Mouse (Mus musculus) stomach, embryonic 15.5 days (tissue): ENCODE measurements around the gene Pcbd1. TPM values are rescaled to one million over a fixed set of nuclear protein-coding genes. Genes with fewer than 3 reads are reported as not detected.

Experiments
- ATAC-seq: fragments of 200-750 bp; cut with Nextera tagmentation; 2 replicates; pipeline ENCODE4 v1.8.0; 2017; ENCODE audit warnings: low read depth, moderate number of reproducible peaks, moderate TSS enrichment; ENCODE audit not compliant: insufficient read depth, low FRiP score
- H3K27ac ChIP-seq: fragments of 300-500 bp; sonication (generic); 2 replicates; pipeline ENCODE4 v1.5.1; 2015; ENCODE audit warnings: mild to moderate bottlenecking, inconsistent platforms
- H3K27me3 ChIP-seq: fragments of 300-500 bp; sonication (generic); replicated peaks from 2 replicates; pipeline ENCODE4 v1.6.1; 2015; ENCODE audit warnings: inconsistent platforms
- H3K36me3 ChIP-seq: fragments of 300-500 bp; sonication (generic); 2 replicates; pipeline ENCODE4 v1.6.1; 2015; ENCODE audit warnings: inconsistent platforms
- H3K4me1 ChIP-seq: fragments of 300-500 bp; sonication (generic); 2 replicates; pipeline ENCODE4 v1.6.1; 2015; ENCODE audit warnings: inconsistent platforms
- H3K4me2 ChIP-seq: fragments of 300-500 bp; sonication (generic); 2 replicates; pipeline ENCODE4 v1.6.1; 2015; ENCODE audit warnings: mild to moderate bottlenecking, inconsistent platforms
- H3K4me3 ChIP-seq: fragments of 300-500 bp; sonication (generic); replicated peaks from 2 replicates; pipeline ENCODE4 v1.5.1; 2015; ENCODE audit warnings: inconsistent platforms
- H3K9ac ChIP-seq: fragments of 300-500 bp; sonication (generic); 2 replicates; pipeline ENCODE4 v1.6.1; 2015; ENCODE audit warnings: inconsistent platforms
- H3K9me3 ChIP-seq: fragments of 300-500 bp; sonication (generic); 2 replicates; pipeline ENCODE4 v1.6.1; 2016; ENCODE audit warnings: inconsistent platforms
- WGBS: fragments of 180-500 bp; shearing (Covaris S2); methylation state at CpG from one replicate; pipeline ENCODE4 v1.1.7; 2015; 5-methylcytosine and 5-hydroxymethylcytosine counted together
- polyA plus RNA-seq: library from polyadenylated mRNA; unstranded; fragments of >200 nt; fragmentation: Nextera tagmentation; extraction: Ambion mirVana; gene quantifications from 2 replicates; pipeline ENCODE4 v1.2.1, GENCODE M21; 2015

The Pcbd1 gene
- polyA plus RNA-seq, 1 experiment from 2014 or later: 152 TPM

DNA sequence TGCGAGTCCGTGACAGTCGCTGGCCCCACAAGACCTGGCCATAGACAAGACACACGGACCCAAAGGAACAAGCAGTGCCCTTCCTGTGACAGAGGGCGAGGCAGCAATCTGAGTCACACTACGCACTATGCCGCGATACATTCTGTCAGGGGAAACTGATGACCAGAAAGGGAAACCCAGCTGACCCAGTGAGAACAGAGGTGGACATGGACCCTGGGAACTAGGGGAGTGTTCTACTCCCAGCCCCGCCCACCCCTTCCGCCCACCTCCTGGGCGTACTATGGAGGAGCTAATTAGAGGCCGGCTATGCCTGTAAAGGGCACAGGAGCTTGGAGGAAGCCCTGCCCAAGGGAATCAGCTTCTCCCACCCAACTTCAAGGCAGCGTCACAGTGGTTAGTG is 19.9 kb upstream of the Pcbd1 start:
- 14% methylated on average over 13 of the region's 13 CpGs for WGBS
- H3K4me3 ChIP-seq: no peak overlapping the region
- H3K9ac ChIP-seq: no peak overlapping the region

DNA sequence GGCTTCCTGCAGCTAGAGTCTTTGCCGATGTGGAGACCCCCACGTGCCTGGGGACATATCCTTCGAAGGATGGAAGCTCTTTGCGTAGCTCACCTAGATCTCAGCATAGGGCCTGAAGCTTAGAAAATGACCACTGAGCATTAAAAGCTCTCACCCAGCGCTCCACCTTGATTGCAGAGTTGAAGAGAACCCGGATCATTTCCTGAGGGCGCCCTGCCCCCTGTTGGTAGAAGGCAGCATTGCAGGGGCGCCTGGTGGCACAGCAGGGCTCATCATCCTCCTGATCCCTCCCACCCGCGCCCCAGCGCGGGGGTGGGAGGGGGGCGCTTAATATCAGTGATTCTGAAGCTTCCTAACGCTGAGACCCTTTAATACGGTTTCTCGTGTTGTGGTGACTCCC is 16.8 kb upstream of the Pcbd1 start:
- no peak overlapping the region for H3K27ac ChIP-seq
- 16% methylated on average over 16 of the region's 16 CpGs for WGBS
- no peak for ATAC-seq
- no peaks in the 10 kb centered on the region for H3K9me3 ChIP-seq
- H3K4me2 ChIP-seq: no peak overlapping the region
- no peak overlapping the region for H3K9ac ChIP-seq
- H3K36me3 ChIP-seq: no peaks in the 10 kb centered on the region
- H3K4me1 ChIP-seq: peaks cover 9% of the 10 kb centered on the region
- no peaks in the 10 kb centered on the region for H3K27me3 ChIP-seq
- H3K4me3 ChIP-seq: no peak overlapping the region

More for the DNA sequence above, 19.9 kb upstream of the Pcbd1 start:
- H3K36me3 ChIP-seq: no peaks in the 10 kb centered on the region
- no peak overlapping the region for H3K27ac ChIP-seq
- peak overlapping the region; percentile 10; the same call in 1 of the 2 replicates for H3K4me2 ChIP-seq
- no peaks in the 10 kb centered on the region for H3K27me3 ChIP-seq
- H3K4me1 ChIP-seq: peaks cover 18% of the 10 kb centered on the region
- H3K9me3 ChIP-seq: no peaks in the 10 kb centered on the region
- no peak; the same call in 1 of the 2 replicates for ATAC-seq

DNA sequence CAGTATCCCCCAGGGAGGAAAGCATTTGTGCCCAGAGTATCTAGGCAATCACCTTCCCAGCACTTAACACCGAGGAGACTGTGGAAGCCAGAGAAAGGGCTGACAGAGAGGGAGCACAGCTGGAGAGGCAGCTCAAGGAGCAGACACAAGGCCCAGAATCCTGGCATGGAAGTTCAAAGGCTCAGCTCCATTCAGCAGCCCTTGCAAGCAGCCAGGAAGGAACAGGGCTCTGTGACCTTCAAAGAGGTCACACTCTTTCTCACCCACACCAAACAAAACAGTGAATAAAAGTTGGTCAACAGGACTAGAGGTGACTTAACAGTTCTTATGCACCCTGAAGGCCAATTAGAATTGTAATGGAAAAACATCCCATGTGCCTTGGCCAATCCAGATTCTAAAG is 14.5 kb upstream of the Pcbd1 start:
- Histone ChIP-seq H3K4me3 (no peak overlapping the region), H3K36me3 (no peaks in the 10 kb centered on the region), H3K4me1 (no peaks in the 10 kb centered on the region), H3K9ac (no peak overlapping the region), H3K27me3 (no peaks in the 10 kb centered on the region), H3K27ac (no peak overlapping the region), H3K4me2 (no peak overlapping the region), H3K9me3 (no peaks in the 10 kb centered on the region)
- ATAC-seq: no peak
- 8% methylated on average over 1 of the region's 1 CpGs for WGBS

DNA sequence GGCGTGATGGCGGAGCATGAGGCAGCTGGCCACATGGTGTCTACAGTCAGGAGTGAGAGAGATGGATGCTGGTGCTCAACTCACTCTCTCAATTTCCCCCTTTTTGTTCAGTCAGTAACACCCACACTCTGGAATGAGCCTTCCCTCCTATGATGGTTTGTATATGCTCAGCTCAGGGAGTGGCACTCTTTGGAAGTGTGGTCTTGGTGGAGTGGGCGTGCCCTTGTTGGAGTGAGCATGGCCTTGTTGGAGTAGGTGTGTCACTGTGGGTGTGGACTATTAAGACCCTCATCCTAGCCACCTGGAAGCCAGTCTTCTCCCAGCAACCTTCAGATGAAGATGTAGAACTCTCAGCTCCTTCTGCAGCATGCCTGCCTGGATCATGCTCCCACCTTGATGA is 13.5 kb upstream of the Pcbd1 start:
- no peak overlapping the region for H3K4me2 ChIP-seq
- no peak for ATAC-seq
- no peak overlapping the region for H3K27ac ChIP-seq
- no peak overlapping the region for H3K9ac ChIP-seq
- H3K4me1 ChIP-seq: 0 out of 2 replicates have a peak, but pooled peaks cover 4% of the 10 kb centered on the region
- WGBS: 92% methylated on average over 3 of the region's 3 CpGs
- no peaks in the 10 kb centered on the region for H3K36me3 ChIP-seq
- H3K4me3 ChIP-seq: no peak overlapping the region
- H3K9me3 ChIP-seq: no peaks in the 10 kb centered on the region
- no peaks in the 10 kb centered on the region for H3K27me3 ChIP-seq

DNA sequence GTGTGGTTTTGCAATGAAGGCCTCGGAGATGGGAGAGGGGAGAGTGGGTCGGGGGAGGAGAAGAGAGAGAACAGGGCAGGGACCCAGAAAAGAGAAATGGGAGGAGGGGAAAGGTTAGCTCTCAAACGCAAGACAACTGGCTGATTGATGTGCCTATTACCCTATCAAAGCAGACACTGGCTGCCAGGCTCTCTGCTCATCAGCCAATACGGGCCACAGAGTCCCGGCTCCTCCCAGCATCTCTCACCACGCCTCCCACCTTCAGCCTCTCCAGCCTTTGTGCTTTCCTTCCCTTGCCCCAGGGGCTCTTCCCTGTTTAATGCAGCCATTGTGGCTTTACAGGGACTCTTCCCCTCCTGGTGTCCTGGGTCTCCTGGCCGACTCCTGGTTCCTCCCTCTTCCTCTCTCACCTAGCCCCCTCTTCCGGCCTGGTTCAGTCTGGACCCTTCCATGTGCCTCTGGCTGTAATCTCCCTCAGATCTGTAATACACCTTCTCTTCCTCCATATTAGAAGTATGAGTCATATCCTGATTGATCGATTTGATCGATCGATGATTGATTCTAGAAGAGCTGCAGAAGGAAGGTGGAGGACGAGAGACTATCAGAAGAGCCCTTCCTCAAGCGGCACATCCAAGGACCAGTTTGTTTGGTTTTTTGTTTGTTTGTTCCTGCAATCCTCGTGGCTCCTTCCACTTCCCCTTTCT is 8.8 kb upstream of the Pcbd1 start:
- H3K9ac ChIP-seq: no peak overlapping the region
- no peaks in the 10 kb centered on the region for H3K36me3 ChIP-seq
- ATAC-seq: peak; percentile 87; the same call in 1 of the 2 replicates
- H3K27me3 ChIP-seq: no peaks in the 10 kb centered on the region
- H3K9me3 ChIP-seq: no peaks in the 10 kb centered on the region
- 0 out of 2 replicates have a peak, but pooled peaks cover 4% of the 10 kb centered on the region for H3K4me1 ChIP-seq
- 47% methylated on average over 14 of the region's 14 CpGs for WGBS
- peak overlapping the region; percentile 24; the same call in 1 of the 2 replicates for H3K4me2 ChIP-seq
- H3K27ac ChIP-seq: no peak overlapping the region
- no peak overlapping the region; the same call in 1 of the 2 replicates for H3K4me3 ChIP-seq

DNA sequence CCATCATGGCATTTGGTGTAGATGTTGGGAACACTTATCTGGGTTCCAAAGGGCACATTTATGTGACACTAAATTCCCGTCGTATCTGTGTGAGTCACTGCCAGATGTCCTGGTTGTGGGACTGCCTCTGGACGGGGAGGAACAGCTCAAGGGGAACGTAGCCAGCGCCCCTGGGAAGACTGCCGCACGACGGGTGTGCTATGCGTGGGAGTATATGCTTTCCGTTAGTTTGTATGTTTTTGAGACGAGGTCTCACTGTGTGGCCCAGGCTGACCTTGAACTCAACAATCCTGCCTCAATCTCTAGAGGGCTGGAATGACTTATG is 8.2 kb upstream of the Pcbd1 start:
- Histone ChIP-seq H3K36me3 (no peaks in the 10 kb centered on the region), H3K27me3 (no peaks in the 10 kb centered on the region), H3K4me2 (0 out of 2 replicates have a peak overlapping the region, but pooled peaks have one; percentile 24), H3K4me1 (0 out of 2 replicates have a peak, but pooled peaks cover 4% of the 10 kb centered on the region), H3K9ac (no peak overlapping the region), H3K9me3 (no peaks in the 10 kb centered on the region), H3K4me3 (no peak overlapping the region), H3K27ac (no peak overlapping the region)
- WGBS: 43% methylated on average over 11 of the region's 11 CpGs
- no peak for ATAC-seq

DNA sequence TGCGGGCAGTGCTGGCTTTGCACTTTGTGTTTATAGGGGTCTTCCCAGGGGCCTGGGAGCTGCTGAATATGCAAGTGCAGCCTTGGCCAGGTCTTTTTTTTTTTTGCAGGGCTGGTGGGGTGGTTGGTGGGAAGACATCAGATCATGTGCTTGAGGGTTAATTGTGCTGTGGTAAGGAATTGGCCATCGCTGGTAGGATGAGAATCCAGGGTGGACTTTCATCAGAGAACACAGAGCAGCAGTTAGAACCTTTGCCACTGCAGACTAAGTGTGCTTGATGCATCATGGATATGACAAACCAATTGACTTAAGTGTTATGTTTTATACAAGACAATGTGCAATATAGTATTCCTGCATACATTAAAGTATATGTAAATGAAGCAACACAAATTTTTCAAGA is 3.8 kb upstream of the Pcbd1 start:
- Histone ChIP-seq H3K27ac (no peak overlapping the region), H3K27me3 (no peaks in the 10 kb centered on the region), H3K36me3 (no peaks in the 10 kb centered on the region), H3K4me2 (no peak overlapping the region), H3K4me1 (peaks cover 12% of the 10 kb centered on the region), H3K9me3 (no peaks in the 10 kb centered on the region), H3K9ac (no peak overlapping the region), H3K4me3 (no peak overlapping the region)
- WGBS: 75% methylated on average over 2 of the region's 2 CpGs
- ATAC-seq: no peak

DNA sequence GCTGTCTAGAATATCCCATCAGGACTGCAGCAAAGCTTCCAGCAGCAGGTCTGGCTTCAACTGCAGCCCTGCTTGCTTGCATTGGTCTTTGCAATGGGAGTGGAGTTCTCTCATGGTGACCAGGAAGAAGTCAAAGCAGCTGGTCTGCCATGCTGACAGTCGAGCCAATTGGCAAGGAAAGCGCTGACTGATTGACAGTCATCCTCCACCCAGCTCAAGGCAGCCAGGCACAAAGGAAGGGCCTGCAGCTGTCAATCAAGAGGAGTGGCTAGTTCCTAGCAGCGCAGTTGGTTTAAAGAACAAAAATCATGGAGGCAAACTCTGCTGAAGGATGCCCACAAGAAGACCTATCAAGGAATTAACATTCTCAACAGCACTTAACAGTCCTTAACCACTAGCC is 2.6 kb upstream of the Pcbd1 start:
- Histone ChIP-seq H3K27me3 (no peaks in the 10 kb centered on the region), H3K36me3 (no peaks in the 10 kb centered on the region), H3K4me2 (no peak overlapping the region), H3K9ac (no peak overlapping the region), H3K27ac (no peak overlapping the region), H3K4me3 (no peak overlapping the region), H3K4me1 (peaks cover 9% of the 10 kb centered on the region), H3K9me3 (no peaks in the 10 kb centered on the region)
- no peak for ATAC-seq
- 52% methylated on average over 3 of the region's 3 CpGs for WGBS

DNA sequence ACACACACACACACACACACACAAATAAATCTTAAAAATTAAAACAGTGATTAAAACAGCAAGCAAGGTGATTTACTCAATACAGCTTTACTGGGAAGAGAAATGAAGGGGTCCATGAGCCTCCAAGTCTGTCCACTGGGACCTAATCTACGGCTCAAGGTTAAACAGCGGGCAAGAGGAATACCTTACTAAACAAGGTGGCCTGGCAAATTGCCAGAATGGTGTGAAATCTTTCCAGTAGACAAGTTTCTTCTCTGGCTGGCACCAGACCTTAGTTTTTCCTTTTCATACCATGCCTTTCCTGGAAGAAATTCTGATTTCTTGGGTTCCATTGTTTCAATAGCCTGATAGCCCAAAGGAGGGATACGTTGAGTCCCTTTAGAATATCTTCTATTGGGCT is 663 bp upstream of the Pcbd1 start:
- no peaks in the 10 kb centered on the region for H3K36me3 ChIP-seq
- H3K9ac ChIP-seq: no peak overlapping the region
- H3K4me3 ChIP-seq: no peak overlapping the region
- H3K4me2 ChIP-seq: no peak overlapping the region
- peaks cover 9% of the 10 kb centered on the region for H3K4me1 ChIP-seq
- 65% methylated on average over 3 of the region's 3 CpGs for WGBS
- H3K27ac ChIP-seq: no peak overlapping the region
- ATAC-seq: no peak
- no peaks in the 10 kb centered on the region for H3K9me3 ChIP-seq
- H3K27me3 ChIP-seq: no peaks in the 10 kb centered on the region

DNA sequence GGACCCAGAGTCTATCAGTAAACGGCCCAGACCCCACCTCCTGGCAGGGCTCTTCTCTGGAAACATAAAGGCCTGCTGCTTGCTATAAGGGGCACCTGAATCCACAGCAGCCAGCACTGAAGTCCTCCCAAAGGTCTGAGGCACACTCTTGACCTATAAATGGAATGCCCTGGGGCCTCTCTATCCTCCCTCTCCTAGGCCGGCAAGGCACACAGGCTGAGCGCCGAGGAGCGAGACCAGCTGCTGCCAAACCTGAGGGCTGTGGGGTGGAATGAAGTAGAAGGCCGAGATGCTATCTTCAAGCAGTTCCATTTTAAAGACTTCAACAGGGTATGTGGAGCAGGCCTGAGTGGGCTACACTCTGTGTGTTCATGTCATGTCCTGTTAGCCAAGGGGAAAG is 2.7 kb downstream of the Pcbd1 start:
- Histone ChIP-seq H3K9me3 (no peaks in the 10 kb centered on the region), H3K27ac (no peak overlapping the region), H3K27me3 (no peaks in the 10 kb centered on the region), H3K4me2 (no peak overlapping the region), H3K4me1 (peaks cover 9% of the 10 kb centered on the region), H3K9ac (no peak overlapping the region), H3K4me3 (no peak overlapping the region), H3K36me3 (no peaks in the 10 kb centered on the region)
- no peak for ATAC-seq
- WGBS: 75% methylated on average over 6 of the region's 6 CpGs

DNA sequence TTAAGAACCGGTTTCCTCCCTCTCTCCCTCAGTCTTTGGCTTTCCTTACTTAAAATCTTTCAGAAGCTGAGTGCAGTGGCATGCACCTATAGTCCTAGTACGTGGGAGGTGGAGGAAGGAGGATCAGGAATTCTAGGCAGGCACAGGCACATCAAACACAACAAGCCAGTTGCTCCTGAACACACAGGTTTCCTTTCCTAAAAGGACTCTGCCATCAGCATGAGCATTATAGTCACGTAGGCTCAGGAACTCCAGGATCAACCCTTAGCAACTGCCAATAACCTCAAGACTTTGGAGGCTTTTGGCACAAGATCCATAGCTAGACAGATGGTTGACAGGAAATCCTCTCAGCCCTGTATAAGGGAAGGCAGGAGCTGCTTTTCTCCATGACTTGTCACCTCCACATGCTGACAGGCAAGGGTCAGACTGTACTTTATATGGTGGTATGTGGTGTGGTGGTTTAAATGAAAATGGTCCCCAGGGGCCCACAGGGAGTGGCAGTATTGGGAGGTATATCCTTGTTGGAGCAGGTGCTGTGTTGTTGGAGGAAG is 14.5 kb downstream of the Pcbd1 start:
- no peaks in the 10 kb centered on the region for H3K4me1 ChIP-seq
- H3K27me3 ChIP-seq: no peaks in the 10 kb centered on the region
- ATAC-seq: no peak
- no peak overlapping the region for H3K27ac ChIP-seq
- no peaks in the 10 kb centered on the region for H3K9me3 ChIP-seq
- no peak overlapping the region for H3K4me2 ChIP-seq
- no peak overlapping the region for H3K9ac ChIP-seq
- H3K36me3 ChIP-seq: peaks cover 39% of the 10 kb centered on the region
- 85% methylated on average over 3 of the region's 3 CpGs for WGBS
- H3K4me3 ChIP-seq: no peak overlapping the region

DNA sequence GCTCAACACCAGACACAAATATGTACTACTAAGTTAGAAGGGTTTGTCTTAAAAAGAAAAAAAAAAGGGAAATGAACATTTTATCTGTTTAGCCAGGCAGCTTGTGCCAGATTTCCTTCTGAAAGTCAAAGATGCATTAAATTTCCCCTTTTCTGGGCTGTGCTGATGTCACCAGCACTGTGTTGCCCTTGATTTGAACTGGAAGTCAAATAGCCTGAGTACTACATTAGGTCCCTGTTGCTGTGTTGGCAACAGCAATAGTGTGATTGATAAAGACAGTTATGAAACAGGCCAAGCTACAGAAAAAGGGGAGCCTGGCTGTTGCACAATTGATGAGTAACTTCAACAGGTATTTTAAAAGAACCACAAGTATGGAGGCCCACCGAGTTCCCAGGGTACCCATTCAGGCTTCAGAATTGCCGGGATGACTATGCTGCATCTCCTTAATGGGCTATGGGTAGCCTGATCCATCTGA is 25.2 kb downstream of the Pcbd1 start:
- Histone ChIP-seq H3K9me3 (no peaks in the 10 kb centered on the region), H3K27ac (no peak overlapping the region), H3K9ac (no peak overlapping the region), H3K36me3 (peaks cover 16% of the 10 kb centered on the region), H3K4me2 (no peak overlapping the region), H3K4me3 (no peak overlapping the region), H3K4me1 (no peaks in the 10 kb centered on the region), H3K27me3 (no peaks in the 10 kb centered on the region)
- WGBS: 92% methylated on average over 2 of the region's 2 CpGs
- ATAC-seq: no peak
